Mouse (Mus musculus) bone marrow macrophage, adult 2 months (primary cell): ENCODE measurements around the gene Pop7. TPM values are rescaled to one million over a fixed set of nuclear protein-coding genes. Genes with fewer than 3 reads are reported as not detected.
A peak's percentile ranks its signal among the peaks of the same experiment; 100 is the strongest.

ENCODE experiments used
- H3K27ac ChIP-seq: 2 replicates; pipeline ENCODE4 v1.5.1; 2012; ENCODE audit warnings: low read depth, low read length; ENCODE audit not compliant: insufficient read depth
- H3K4me1 ChIP-seq: 2 replicates; pipeline ENCODE4 v1.6.1; 2012; ENCODE audit warnings: low read length; ENCODE audit not compliant: control insufficient read depth, insufficient read depth
- H3K4me3 ChIP-seq: 2 replicates; pipeline ENCODE4 v1.5.1; 2012; ENCODE audit warnings: mild to moderate bottlenecking, low read length, moderate library complexity; ENCODE audit not compliant: insufficient read depth
- CTCF ChIP-seq: IDR thresholded peaks from 2 replicates; pipeline ENCODE4 v1.5.1; 2012; ENCODE audit warnings: low read depth, mild to moderate bottlenecking, low read length, moderate library complexity
- POLR2A ChIP-seq: IDR thresholded peaks from 2 replicates; pipeline ENCODE4 v1.6.1; 2012; ENCODE audit warnings: mild to moderate bottlenecking, low read depth, low read length, borderline replicate concordance
- polyA plus RNA-seq: library from polyadenylated mRNA; stranded (reverse); fragments of >200 nt; gene quantifications from 2 replicates; pipeline ENCODE4 v1.2.4, GENCODE M21; 2012; ENCODE audit not compliant: missing spikeins, insufficient read depth, insufficient read length

Pop7 gene
- polyA plus RNA-seq, 1 experiment: 15.8 TPM

- no peak overlapping the region for H3K4me3 ChIP-seq
- no peak for TF ChIP-seq POLR2A
- TF ChIP-seq CTCF: no peak
- H3K4me1 ChIP-seq: no peaks in the 10 kb centered on the region
- no peak overlapping the region for H3K27ac ChIP-seq
Observed at GRCm38 (mm10) chr5:137521861-137522260, 19.5 kb upstream of the Pop7 start.

GRCm38 (mm10) chr5:137519691-137520550 is 17.6 kb upstream of the Pop7 start:
- H3K27ac ChIP-seq: no peak overlapping the region
- no peaks in the 10 kb centered on the region for H3K4me1 ChIP-seq
- H3K4me3 ChIP-seq: no peak overlapping the region
- TF ChIP-seq POLR2A: no peak
- no peak for TF ChIP-seq CTCF

- H3K4me1 ChIP-seq: no peaks in the 10 kb centered on the region
- TF ChIP-seq CTCF (peak; percentile 65; the same call in 1 of the 2 replicates), POLR2A (no peak)
Observed at GRCm38 (mm10) chr5:137518436-137518835, 16.1 kb upstream of the Pop7 start, which contains the start of gene Gigyf1. Gene Gigyf1 (plus strand): TSS chr5:137518548.

GRCm38 (mm10) chr5:137514811-137515210 is 12.5 kb upstream of the Pop7 start:
- Histone ChIP-seq H3K27ac (no peak overlapping the region), H3K4me3 (no peak overlapping the region), H3K4me1 (peaks cover 14% of the 10 kb centered on the region)
- no peak for TF ChIP-seq CTCF
- no peak for TF ChIP-seq POLR2A

More at GRCm38 (mm10) chr5:137518436-137518835, 16.1 kb upstream of the Pop7 start, which contains the start of gene Gigyf1:
- H3K4me3 ChIP-seq: no peak within 1 kb of the TSS
- no peak within 1 kb of the TSS for H3K27ac ChIP-seq

GRCm38 (mm10) chr5:137513951-137514721 is 11.8 kb upstream of the Pop7 start:
- no peak overlapping the region for H3K27ac ChIP-seq
- H3K4me1 ChIP-seq: peaks cover 14% of the 10 kb centered on the region
- H3K4me3 ChIP-seq: no peak overlapping the region
- TF ChIP-seq POLR2A: no peak
- TF ChIP-seq CTCF: no peak

GRCm38 (mm10) chr5:137512847-137513794 is 10.8 kb upstream of the Pop7 start:
- Histone ChIP-seq H3K4me1 (peaks cover 14% of the 10 kb centered on the region), H3K27ac (no peak overlapping the region), H3K4me3 (no peak overlapping the region)
- peak; percentile 63 for TF ChIP-seq CTCF
- TF ChIP-seq POLR2A: no peak

- peak overlapping the region; percentile 80 for H3K4me3 ChIP-seq
- peaks cover 14% of the 10 kb centered on the region for H3K4me1 ChIP-seq
- H3K27ac ChIP-seq: no peak overlapping the region
- TF ChIP-seq CTCF (no peak), POLR2A (no peak)
Observed at GRCm38 (mm10) chr5:137511706-137512105, 9.4 kb upstream of the Pop7 start.

GRCm38 (mm10) chr5:137510573-137511390 is 8.5 kb upstream of the Pop7 start:
- peak overlapping the region; percentile 80 for H3K4me3 ChIP-seq
- H3K4me1 ChIP-seq: peaks cover 14% of the 10 kb centered on the region
- H3K27ac ChIP-seq: no peak overlapping the region
- no peak for TF ChIP-seq POLR2A
- TF ChIP-seq CTCF: no peak
